Mouse (Mus musculus) stomach, postnatal 0 days (tissue): ENCODE measurements around the gene Cab39. TPM values are rescaled to one million over a fixed set of nuclear protein-coding genes. Genes with fewer than 3 reads are reported as not detected.

Experiments used
- ATAC-seq: fragments of 200-750 bp; cut with Nextera tagmentation; 2 replicates; pipeline ENCODE4 v1.8.0; 2017; ENCODE audit not compliant: low FRiP score, low TSS enrichment
- DNase-seq: peaks from one replicate; pipeline ENCODE4 v3.0.0-alpha.2; 2016; ENCODE audit warnings: low spot score
- H3K27ac ChIP-seq: fragments of 300-500 bp; sonication (generic); replicated peaks from 2 replicates; pipeline ENCODE4 v1.5.1; 2014; ENCODE audit warnings: mild to moderate bottlenecking, control low read depth
- H3K27me3 ChIP-seq: fragments of 300-500 bp; sonication (generic); 2 replicates; pipeline ENCODE4 v1.6.1; 2014; ENCODE audit warnings: low read length; ENCODE audit not compliant: control insufficient read depth, insufficient read depth
- H3K36me3 ChIP-seq: fragments of 300-500 bp; sonication (generic); 2 replicates; pipeline ENCODE4 v1.6.1; 2014; ENCODE audit warnings: low read length, mixed read lengths; ENCODE audit not compliant: control insufficient read depth, insufficient read depth
- H3K4me1 ChIP-seq: fragments of 300-500 bp; sonication (generic); replicated peaks from 2 replicates; pipeline ENCODE4 v1.6.1; 2014; ENCODE audit warnings: antibody characterized with exemption; ENCODE audit not compliant: control insufficient read depth, insufficient read depth
- H3K4me2 ChIP-seq: fragments of 300-500 bp; sonication (generic); replicated peaks from 2 replicates; pipeline ENCODE4 v1.6.1; 2014; ENCODE audit warnings: low read depth, mild to moderate bottlenecking, control low read depth, moderate library complexity
- H3K4me3 ChIP-seq: fragments of 300-500 bp; sonication (generic); 2 replicates; pipeline ENCODE4 v1.5.1; 2014; ENCODE audit warnings: low read depth, low read length, control low read depth
- H3K9ac ChIP-seq: fragments of 300-500 bp; sonication (generic); 2 replicates; pipeline ENCODE4 v1.6.1; 2014; ENCODE audit warnings: mild to moderate bottlenecking, low read length, control low read depth, mixed read lengths
- H3K9me3 ChIP-seq: fragments of 300-500 bp; sonication (generic); 2 replicates; pipeline ENCODE4 v1.6.1; 2016; ENCODE audit warnings: low read length; ENCODE audit not compliant: control insufficient read depth
- CTCF ChIP-seq: IDR thresholded peaks from 2 replicates; pipeline ENCODE4 v1.5.1; 2016; ENCODE audit warnings: antibody characterized with exemption, low read depth, mild to moderate bottlenecking, moderate library complexity
- EP300 ChIP-seq: optimal IDR thresholded peaks from 2 replicates; pipeline ENCODE3; 2016; ENCODE audit warnings: antibody characterized with exemption
- WGBS: fragments of 180-500 bp; shearing (Covaris S2); extraction: QIAGEN DNeasy Blood & Tissue Kit; methylation state at CpG from one replicate; pipeline ENCODE4 v1.1.7; 2014; 5-methylcytosine and 5-hydroxymethylcytosine counted together
- polyA plus RNA-seq: library from polyadenylated mRNA; unstranded; fragments of >200 nt; fragmentation: Nextera tagmentation; extraction: Ambion mirVana; gene quantifications from 2 replicates; pipeline ENCODE4 v1.2.1, GENCODE M21; 2015

Gene Cab39
- polyA plus RNA-seq, 1 experiment from 2014 or later, result 29.0 TPM

- Histone ChIP-seq H3K9ac (peak overlapping the region; percentile 82), H3K9me3 (no peaks in the 10 kb centered on the region), H3K4me2 (peak overlapping the region; percentile 66), H3K27me3 (no peaks in the 10 kb centered on the region), H3K27ac (peak overlapping the region; percentile 86), H3K4me3 (peak overlapping the region; percentile 89), H3K4me1 (peaks cover 22% of the 10 kb centered on the region; the same call in 1 of the 2 replicates), H3K36me3 (no peaks in the 10 kb centered on the region)
- ATAC-seq (peak; percentile 75), DNase-seq (peak; percentile 73)
- no peak for TF ChIP-seq EP300
- TF ChIP-seq CTCF, result peak; percentile 63
- 5% methylated on average over 15 of the region's 15 CpGs for WGBS
Observed at GRCm38 (mm10) chr1:85895391-85895837, 102.2 kb downstream of the Cab39 start.

- no peaks in the 10 kb centered on the region for H3K9me3 ChIP-seq
- ATAC-seq (no peak), DNase-seq (no peak)
- peak overlapping the region; percentile 66 for H3K4me2 ChIP-seq
- H3K27ac ChIP-seq, result peak overlapping the region; percentile 86
- peak overlapping the region; percentile 89; the same call in 1 of the 2 replicates for H3K4me3 ChIP-seq
- H3K27me3 ChIP-seq, result no peaks in the 10 kb centered on the region
- peaks cover 27% of the 10 kb centered on the region; the same call in 1 of the 2 replicates for H3K4me1 ChIP-seq
- TF ChIP-seq EP300, result no peak
- TF ChIP-seq CTCF, result no peak
- WGBS, result 73% methylated on average over 5 of the region's 5 CpGs
- H3K9ac ChIP-seq, result peak overlapping the region; percentile 82
- no peaks in the 10 kb centered on the region for H3K36me3 ChIP-seq
Observed at GRCm38 (mm10) chr1:85896110-85896509, 102.9 kb downstream of the Cab39 start.

GRCm38 (mm10) chr1:85896781-85897700 is 103.8 kb downstream of the Cab39 start:
- Histone ChIP-seq H3K9me3 (no peaks in the 10 kb centered on the region), H3K4me3 (no peak overlapping the region), H3K4me1 (peaks cover 33% of the 10 kb centered on the region), H3K27me3 (no peaks in the 10 kb centered on the region), H3K27ac (peak overlapping the region; percentile 86), H3K36me3 (no peaks in the 10 kb centered on the region), H3K9ac (no peak overlapping the region), H3K4me2 (no peak overlapping the region; the same call in 1 of the 2 replicates)
- TF ChIP-seq EP300, result no peak
- TF ChIP-seq CTCF, result no peak
- ATAC-seq (no peak), DNase-seq (no peak)
- WGBS, result 45% methylated on average over 12 of the region's 12 CpGs

GRCm38 (mm10) chr1:85897901-85898760 is 104.9 kb downstream of the Cab39 start:
- Histone ChIP-seq H3K9ac (no peak overlapping the region), H3K4me2 (0 out of 2 replicates have a peak overlapping the region, but pooled peaks have one; percentile 8), H3K27ac (peak overlapping the region; percentile 71), H3K9me3 (no peaks in the 10 kb centered on the region), H3K4me3 (no peak overlapping the region), H3K36me3 (no peaks in the 10 kb centered on the region), H3K4me1 (peaks cover 39% of the 10 kb centered on the region), H3K27me3 (no peaks in the 10 kb centered on the region)
- 18% methylated on average over 8 of the region's 8 CpGs for WGBS
- DNase-seq, result no peak
- TF ChIP-seq CTCF, result no peak
- no peak for TF ChIP-seq EP300
- no peak for ATAC-seq

- 0 out of 2 replicates have a peak overlapping the region, but pooled peaks have one; percentile 8 for H3K4me2 ChIP-seq
- H3K27ac ChIP-seq, result peak overlapping the region; percentile 71
- H3K36me3 ChIP-seq, result no peaks in the 10 kb centered on the region
- H3K9ac ChIP-seq, result 0 out of 2 replicates have a peak overlapping the region, but pooled peaks have one; percentile 24
- no peaks in the 10 kb centered on the region for H3K27me3 ChIP-seq
- no peak for ATAC-seq
- no peak overlapping the region for H3K4me3 ChIP-seq
- peaks cover 39% of the 10 kb centered on the region for H3K4me1 ChIP-seq
- no peak for DNase-seq
- WGBS, result 51% methylated on average over 12 of the region's 12 CpGs
- TF ChIP-seq CTCF, result no peak
- no peak for TF ChIP-seq EP300
- no peaks in the 10 kb centered on the region for H3K9me3 ChIP-seq
Observed at GRCm38 (mm10) chr1:85898761-85899387, 105.6 kb downstream of the Cab39 start.
